Mouse (Mus musculus) midbrain, embryonic 16.5 days (tissue): ENCODE measurements around the gene Kcmf1. TPM values are rescaled to one million over a fixed set of nuclear protein-coding genes. Genes with fewer than 3 reads are reported as not detected.

ENCODE experiments used
- ATAC-seq: fragments of 200-750 bp; cut with Nextera tagmentation; 2 replicates; pipeline ENCODE4 v1.8.0; 2017; ENCODE audit warnings: moderate TSS enrichment
- H3K27ac ChIP-seq: fragments of 300-500 bp; sonication (generic); 2 replicates; pipeline ENCODE4 v1.5.1; 2014; ENCODE audit warnings: mild to moderate bottlenecking, low read length, mixed read lengths
- H3K27me3 ChIP-seq: fragments of 300-500 bp; sonication (generic); 2 replicates; pipeline ENCODE4 v1.6.1; 2014; ENCODE audit warnings: low read depth, low read length, mixed read lengths; ENCODE audit not compliant: control insufficient read depth, insufficient read depth
- H3K36me3 ChIP-seq: fragments of 300-500 bp; sonication (generic); 2 replicates; pipeline ENCODE4 v1.6.1; 2014; ENCODE audit warnings: mild to moderate bottlenecking, low read length, moderate library complexity, mixed read lengths; ENCODE audit not compliant: control insufficient read depth, insufficient read depth
- H3K4me1 ChIP-seq: fragments of 300-500 bp; sonication (generic); 2 replicates; pipeline ENCODE4 v1.6.1; 2014; ENCODE audit warnings: mild to moderate bottlenecking, low read length, mixed read lengths; ENCODE audit not compliant: control insufficient read depth, insufficient read depth
- H3K4me2 ChIP-seq: fragments of 300-500 bp; sonication (generic); 2 replicates; pipeline ENCODE4 v1.6.1; 2014; ENCODE audit warnings: mild to moderate bottlenecking, low read length, mixed read lengths
- H3K4me3 ChIP-seq: fragments of 300-500 bp; sonication (generic); 2 replicates; pipeline ENCODE4 v1.5.1; 2014; ENCODE audit warnings: low read depth, mild to moderate bottlenecking, low read length, moderate library complexity, mixed read lengths
- H3K9ac ChIP-seq: fragments of 300-500 bp; sonication (generic); 2 replicates; pipeline ENCODE4 v1.6.1; 2014; ENCODE audit warnings: low read depth, low read length, mixed read lengths
- H3K9me3 ChIP-seq: fragments of 300-500 bp; sonication (generic); replicated peaks from 2 replicates; pipeline ENCODE4 v1.6.1; 2014; ENCODE audit warnings: mild to moderate bottlenecking, low read length, mixed read lengths; ENCODE audit not compliant: control insufficient read depth, poor library complexity, severe bottlenecking
- WGBS: fragments of 180-500 bp; shearing (Covaris S2); extraction: QIAGEN DNeasy Blood & Tissue Kit; methylation state at CpG from one replicate; pipeline ENCODE4 v1.1.7; 2014; 5-methylcytosine and 5-hydroxymethylcytosine counted together
- polyA plus RNA-seq: library from polyadenylated mRNA; unstranded; fragments of >200 nt; fragmentation: Nextera tagmentation; extraction: Ambion mirVana; gene quantifications from 2 replicates; pipeline ENCODE4 v1.2.1, GENCODE M21; 2015

The Kcmf1 gene
- polyA plus RNA-seq, 1 experiment from 2014 or later: 29.7 TPM

- Histone ChIP-seq H3K27ac (no peak overlapping the region), H3K36me3 (no peaks in the 10 kb centered on the region), H3K27me3 (no peaks in the 10 kb centered on the region), H3K4me3 (no peak overlapping the region), H3K9ac (no peak overlapping the region), H3K9me3 (no peaks in the 10 kb centered on the region), H3K4me1 (no peaks in the 10 kb centered on the region), H3K4me2 (no peak overlapping the region)
- 66% methylated on average over 7 of the region's 7 CpGs for WGBS
- no peak for ATAC-seq
Measured at GRCm38 (mm10) chr6:72810248-72810647, 89.5 kb downstream of the Kcmf1 start.

GRCm38 (mm10) chr6:72809522-72810149 lies 90.1 kb downstream of the Kcmf1 start:
- no peak overlapping the region for H3K4me3 ChIP-seq
- H3K9ac ChIP-seq: no peak overlapping the region
- H3K27ac ChIP-seq: no peak overlapping the region
- WGBS: 85% methylated on average over 4 of the region's 4 CpGs
- H3K36me3 ChIP-seq: no peaks in the 10 kb centered on the region
- ATAC-seq: no peak
- no peaks in the 10 kb centered on the region for H3K9me3 ChIP-seq
- H3K27me3 ChIP-seq: no peaks in the 10 kb centered on the region
- H3K4me1 ChIP-seq: no peaks in the 10 kb centered on the region
- H3K4me2 ChIP-seq: no peak overlapping the region

GRCm38 (mm10) chr6:72808342-72808741 lies 91.4 kb downstream of the Kcmf1 start:
- Histone ChIP-seq H3K27ac (no peak overlapping the region), H3K4me3 (no peak overlapping the region), H3K9ac (no peak overlapping the region), H3K4me2 (no peak overlapping the region), H3K9me3 (no peaks in the 10 kb centered on the region), H3K4me1 (no peaks in the 10 kb centered on the region), H3K27me3 (no peaks in the 10 kb centered on the region), H3K36me3 (no peaks in the 10 kb centered on the region)
- WGBS: 75% methylated on average over 3 of the region's 3 CpGs
- ATAC-seq: no peak

- H3K4me3 ChIP-seq: no peak overlapping the region
- H3K4me2 ChIP-seq: no peak overlapping the region
- H3K27ac ChIP-seq: no peak overlapping the region
- no peaks in the 10 kb centered on the region for H3K4me1 ChIP-seq
- no peaks in the 10 kb centered on the region for H3K27me3 ChIP-seq
- WGBS: 88% methylated on average over 6 of the region's 6 CpGs
- H3K36me3 ChIP-seq: no peaks in the 10 kb centered on the region
- no peaks in the 10 kb centered on the region for H3K9me3 ChIP-seq
- no peak overlapping the region for H3K9ac ChIP-seq
- ATAC-seq: no peak
Measured at GRCm38 (mm10) chr6:72803669-72804068, 96.1 kb downstream of the Kcmf1 start.

- no peaks in the 10 kb centered on the region for H3K27me3 ChIP-seq
- H3K4me1 ChIP-seq: no peaks in the 10 kb centered on the region
- H3K9ac ChIP-seq: no peak overlapping the region
- H3K9me3 ChIP-seq: no peaks in the 10 kb centered on the region
- no peak overlapping the region for H3K27ac ChIP-seq
- H3K4me3 ChIP-seq: no peak overlapping the region
- no peaks in the 10 kb centered on the region for H3K36me3 ChIP-seq
- no peak overlapping the region for H3K4me2 ChIP-seq
- whole genome bisulfite sequencing: 87% methylated on average over 6 of the region's 6 CpGs
- no peak for ATAC-seq
Measured at GRCm38 (mm10) chr6:72802119-72802518, 97.7 kb downstream of the Kcmf1 start.

GRCm38 (mm10) chr6:72800641-72801040 lies 99.1 kb downstream of the Kcmf1 start:
- H3K4me3 ChIP-seq: no peak overlapping the region
- H3K4me1 ChIP-seq: no peaks in the 10 kb centered on the region
- no peaks in the 10 kb centered on the region for H3K36me3 ChIP-seq
- no peak overlapping the region for H3K9ac ChIP-seq
- H3K9me3 ChIP-seq: no peaks in the 10 kb centered on the region
- no peaks in the 10 kb centered on the region for H3K27me3 ChIP-seq
- ATAC-seq: no peak
- no peak overlapping the region for H3K27ac ChIP-seq
- H3K4me2 ChIP-seq: no peak overlapping the region
- WGBS: 41% methylated on average over 2 of the region's 2 CpGs

GRCm38 (mm10) chr6:72797763-72798162 lies 102.0 kb downstream of the Kcmf1 start:
- Histone ChIP-seq H3K9ac (no peak overlapping the region), H3K27me3 (no peaks in the 10 kb centered on the region), H3K27ac (no peak overlapping the region), H3K4me3 (no peak overlapping the region), H3K9me3 (no peaks in the 10 kb centered on the region), H3K4me1 (no peaks in the 10 kb centered on the region), H3K4me2 (no peak overlapping the region), H3K36me3 (no peaks in the 10 kb centered on the region)
- no peak for ATAC-seq

- ATAC-seq: no peak
- H3K4me3 ChIP-seq: no peak overlapping the region
- H3K4me1 ChIP-seq: no peaks in the 10 kb centered on the region
- H3K4me2 ChIP-seq: no peak overlapping the region
- H3K27me3 ChIP-seq: peaks cover 3% of the 10 kb centered on the region; the same call in 1 of the 2 replicates
- H3K36me3 ChIP-seq: no peaks in the 10 kb centered on the region
- no peak overlapping the region for H3K27ac ChIP-seq
- WGBS: 52% methylated on average over 16 of the region's 16 CpGs
- H3K9ac ChIP-seq: no peak overlapping the region
- H3K9me3 ChIP-seq: no peaks in the 10 kb centered on the region
Measured at GRCm38 (mm10) chr6:72795444-72795843, 104.3 kb downstream of the Kcmf1 start.

- Histone ChIP-seq H3K27ac (no peak overlapping the region), H3K9ac (no peak overlapping the region), H3K9me3 (no peaks in the 10 kb centered on the region), H3K27me3 (peaks cover 4% of the 10 kb centered on the region; the same call in 1 of the 2 replicates), H3K4me2 (no peak overlapping the region), H3K4me1 (no peaks in the 10 kb centered on the region), H3K4me3 (no peak overlapping the region), H3K36me3 (no peaks in the 10 kb centered on the region)
- ATAC-seq: no peak
- 49% methylated on average over 7 of the region's 7 CpGs for WGBS
Measured at GRCm38 (mm10) chr6:72794870-72795269, 104.9 kb downstream of the Kcmf1 start.
